Comparison of ENCODE assay signal across 20 mouse cellular contexts in genomic region chr5:24629712-24630111, GRCm38 (mm10). TPM values are rescaled to one million over a fixed set of nuclear protein-coding genes. Genes with fewer than 3 reads are reported as not detected.
A peak's percentile ranks its signal among the peaks of the same experiment; 100 is the strongest.
DNase-seq lines count a peak whose midpoint lies in the region; ATAC-seq lines count a peak whose summit lies in the region.
"Had no signal": no experiment of that assay in that cellular context is flagged by ENCODE, and none has a peak within 500 bp of the region (broad histone marks: within the 10 kb centered on the region; RNA-seq: fewer than 3 reads in every experiment).

No protein-coding gene starts in this region.

- peak; percentile 28 for DNase-seq in CD4-positive helper T cell, adult 2 months (ENCODE audit: low read depth, low spot score)
- peak; percentile 54 for DNase-seq in induced T-regulatory cell, adult 2 months (ENCODE audit: low read depth)
- no peak for DNase-seq in left cerebral cortex, adult 18-20 months (ENCODE audit: low spot score in 2 of 2)
- no peak for DNase-seq in kidney, adult 18-20 months
- DNase-seq: adrenal gland, adult 8-10 months; adrenal gland, postnatal 25 days; cerebellum, adult 11-12 months; cerebellum, adult 8-10 months; cerebellum, postnatal 14 days; gastrocnemius, postnatal 25 days; heart, adult 18-20 months; heart, postnatal 10 days; heart, postnatal 36 days had no signal

- ATAC-seq in CD4-positive, CD25-positive, alpha-beta regulatory T cell, adult 4 months, result peak; percentile 92
- no peak for ATAC-seq in megakaryocyte, adult 5-6 weeks (ENCODE audit: poor library complexity, severe bottlenecking)
- ATAC-seq: forebrain, embryonic 14.5 days; hindbrain, embryonic 16.5 days; intestine, postnatal 0 days; Patski had no signal

RNA-seq across cellular contexts. Expression of gene Smarcd3, which starts 5.5 kb away (rescaled TPM):
- under 1 TPM; 0.48 to 0.61 TPM for polyA plus RNA-seq in CD4-positive, CD25-positive, alpha-beta regulatory T cell, adult 4 months (2017; shearing (Covaris generic))
- total RNA-seq in megakaryocyte, adult 5-6 weeks (2015), result not detected in 2 replicates
- total RNA-seq in megakaryocyte, adult 5-6 weeks (2017), result 0.07 TPM in 1 of 2 replicates, not detected in the other
- 100 to 1,000 TPM in 1 of 2 experiments, 10 to 100 TPM in 1; 93.6 to 103 TPM for total RNA-seq in left cerebral cortex, adult 18-20 months (2021)
- polyA plus RNA-seq: G1E had no signal

RNA-seq across cellular contexts. Expression of gene Chpf2, which starts 43.2 kb away (rescaled TPM):
- polyA plus RNA-seq in CD4-positive, CD25-positive, alpha-beta regulatory T cell, adult 4 months (2017; shearing (Covaris generic)), result 10 to 100 TPM in 1 of 2 experiments, 1 to 10 TPM in 1; 9.3 to 15.6 TPM
- total RNA-seq in megakaryocyte, adult 5-6 weeks (2015), result 5.0 and 5.1 TPM in 2 replicates
- 11.3 and 13.5 TPM in 2 replicates for total RNA-seq in megakaryocyte, adult 5-6 weeks (2017)
- total RNA-seq in left cerebral cortex, adult 18-20 months (2021), result 10 to 100 TPM; 65.9 to 76.4 TPM

RNA-seq across cellular contexts. Expression of gene Abcf2, which starts 52.4 kb away (rescaled TPM):
- polyA plus RNA-seq in CD4-positive, CD25-positive, alpha-beta regulatory T cell, adult 4 months (2017; shearing (Covaris generic)), result 10 to 100 TPM; 62.1 to 87.7 TPM
- 18.1 and 24.0 TPM in 2 replicates for total RNA-seq in megakaryocyte, adult 5-6 weeks (2015)
- 53.7 and 54.5 TPM in 2 replicates for total RNA-seq in megakaryocyte, adult 5-6 weeks (2017)
- total RNA-seq in left cerebral cortex, adult 18-20 months (2021), result 10 to 100 TPM; 89.7 to 90.5 TPM

RNA-seq across cellular contexts. Expression of gene Nub1, which starts 55.6 kb away (rescaled TPM):
- 100 to 1,000 TPM in 1 of 2 experiments, 10 to 100 TPM in 1; 83.4 to 107 TPM for polyA plus RNA-seq in CD4-positive, CD25-positive, alpha-beta regulatory T cell, adult 4 months (2017; shearing (Covaris generic))
- 38.3 and 39.9 TPM in 2 replicates for total RNA-seq in megakaryocyte, adult 5-6 weeks (2015)
- 61.5 and 67.3 TPM in 2 replicates for total RNA-seq in megakaryocyte, adult 5-6 weeks (2017)
- total RNA-seq in left cerebral cortex, adult 18-20 months (2021), result 10 to 100 TPM; 78.7 to 84.1 TPM

Comparison
In these comparisons a context has a peak if more than half of its experiments do, and no peak if none do; other contexts are left out.
1. DNase-seq: peak in CD4-positive helper T cell, adult 2 months (single experiment) and induced T-regulatory cell, adult 2 months (single experiment); none in left cerebral cortex, adult 18-20 months (0 of 2) and kidney, adult 18-20 months (single experiment).
2. RNA of gene Smarcd3, which starts 5.5 kb away (total RNA-seq): 93.6 to 103 TPM in left cerebral cortex, adult 18-20 months; 0.07 TPM in megakaryocyte, adult 5-6 weeks; every median in the first group is over 10 times any median in the second.
3. RNA of gene Chpf2, which starts 43.2 kb away (total RNA-seq): 65.9 to 76.4 TPM in left cerebral cortex, adult 18-20 months; 5.0 to 13.5 TPM in megakaryocyte, adult 5-6 weeks; every median in the first group is over 4 times any median in the second.